Mouse (Mus musculus) Patski (cell line): Measurements from ENCODE around the gene Numbl. TPM values are rescaled to one million over a fixed set of nuclear protein-coding genes. Genes with fewer than 3 reads are reported as not detected.

ENCODE experiments used
- ATAC-seq: fragments of 100-300 bp; one replicate; pipeline ENCODE4 v1.8.0; 2021
- CTCF ChIA-PET: fragments of 350-600 bp; sonication (Branson Sonifier 250); formaldehyde crosslinking; loops from one replicate; lab custom pipeline; 2022; ENCODE audit warnings: inconsistent platforms; lab: Charles Lee
- POLR2A ChIA-PET: fragments of 350-600 bp; sonication (Branson Sonifier 250); formaldehyde crosslinking; loops from one replicate; lab custom pipeline; 2022; ENCODE audit warnings: antibody characterized with exemption, inconsistent platforms; lab: Charles Lee
- DNase-seq: peaks from one replicate; pipeline ENCODE4 v3.0.0-alpha.2; 2011; ENCODE audit warnings: low read depth, low spot score
- H3K27me3 ChIP-seq: fragments of 371-371 bp; one replicate; pipeline ENCODE4 v1.5.1; 2021
- CTCF ChIP-seq: fragments of 100-300 bp; IDR thresholded peaks from one replicate; pipeline ENCODE4 v1.5.1; 2021
- in situ Hi-C: fragments of 300-500 bp; cut with MboI; formaldehyde crosslinking; loops from 3 replicates; pipeline ENCODE4 v1.11.1; 2018; ENCODE audit warnings: low pct_unique_long_range_greater_than_20kb, mixed read lengths
- polyA plus RNA-seq: library from polyadenylated mRNA; unstranded; gene quantifications from one replicate; pipeline ENCODE4 v1.2.3, GENCODE M21; 2021

The Numbl gene
- polyA plus RNA-seq, 1 experiment from 2014 or later, result 9.6 TPM

DNA sequence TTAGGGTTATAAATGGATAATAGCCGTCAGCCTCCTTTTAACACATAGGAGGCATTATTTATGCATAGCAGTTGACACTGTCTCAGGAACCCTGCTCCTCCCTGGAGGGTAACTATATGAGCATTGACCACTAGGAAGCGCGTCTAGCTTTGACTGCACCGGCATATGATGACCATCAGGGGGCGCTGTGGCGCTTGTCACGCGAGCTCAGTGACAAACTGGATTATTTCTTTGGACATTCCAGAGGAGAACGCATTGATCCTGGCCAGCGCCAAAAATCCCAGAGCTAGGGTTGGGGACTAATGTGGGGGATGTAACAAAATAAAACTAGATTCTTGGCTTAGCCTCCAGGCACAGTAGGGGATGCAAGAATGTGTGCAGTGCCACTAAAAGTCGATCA is 43.9 kb downstream of the Numbl start:
- DNase-seq, result no peak
- in situ Hi-C loops, result no loop called here
- CTCF ChIA-PET, result interaction anchor here (1.0 to 1.9 kb wide), 7 partner anchors 9 to 29 kb away, joined by 3 to 17 read pairs (median 5); no protein-coding TSS in a partner anchor

DNA sequence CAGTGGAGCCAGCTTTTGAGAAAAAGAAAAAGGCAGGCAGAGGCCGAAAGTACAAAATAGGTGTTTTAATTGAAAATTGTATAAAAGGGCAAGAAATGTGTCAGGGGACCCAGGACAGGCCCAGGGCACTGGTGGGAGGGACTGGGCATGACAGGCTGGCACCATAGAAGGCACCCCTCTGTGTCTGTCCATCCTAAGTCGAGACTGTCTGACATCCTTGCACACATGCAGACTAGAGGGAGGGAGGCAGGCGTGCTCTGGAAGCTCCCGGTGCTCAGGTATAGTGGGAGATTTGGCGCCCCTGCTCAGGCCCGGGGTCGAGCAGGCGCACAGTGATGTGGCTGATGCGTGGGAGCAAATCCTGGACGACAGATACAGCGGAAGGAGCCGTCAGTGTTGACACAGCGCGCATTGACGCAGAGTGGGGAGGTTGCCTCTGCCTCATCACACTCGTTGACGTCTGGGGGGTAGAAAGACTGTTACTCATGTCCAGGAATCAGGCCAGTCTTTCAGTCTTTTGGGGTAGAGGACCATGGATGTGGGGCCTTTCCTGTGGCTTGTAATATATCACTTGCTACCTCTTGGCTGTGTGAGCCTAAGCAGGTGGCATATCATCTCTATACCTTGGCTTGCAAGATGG is 47.0 kb downstream of the Numbl start:
- ChIA-PET POLR2A (no interaction called here), CTCF (interaction anchor here (1.3 to 1.8 kb wide), 2 partner anchors 11 to 27 kb away, joined by 4 to 10 read pairs; no protein-coding TSS in a partner anchor)
- in situ Hi-C loops, result no loop called here
- no peak for ATAC-seq
- no peaks in the 10 kb centered on the region for H3K27me3 ChIP-seq
- no peak for TF ChIP-seq CTCF
- DNase-seq, result no peak

More for the DNA sequence above, 43.9 kb downstream of the Numbl start:
- POLR2A ChIA-PET, result no interaction called here
- no peaks in the 10 kb centered on the region for H3K27me3 ChIP-seq
- peak; percentile 52 for ATAC-seq
- TF ChIP-seq CTCF, result peak; percentile 98

DNA sequence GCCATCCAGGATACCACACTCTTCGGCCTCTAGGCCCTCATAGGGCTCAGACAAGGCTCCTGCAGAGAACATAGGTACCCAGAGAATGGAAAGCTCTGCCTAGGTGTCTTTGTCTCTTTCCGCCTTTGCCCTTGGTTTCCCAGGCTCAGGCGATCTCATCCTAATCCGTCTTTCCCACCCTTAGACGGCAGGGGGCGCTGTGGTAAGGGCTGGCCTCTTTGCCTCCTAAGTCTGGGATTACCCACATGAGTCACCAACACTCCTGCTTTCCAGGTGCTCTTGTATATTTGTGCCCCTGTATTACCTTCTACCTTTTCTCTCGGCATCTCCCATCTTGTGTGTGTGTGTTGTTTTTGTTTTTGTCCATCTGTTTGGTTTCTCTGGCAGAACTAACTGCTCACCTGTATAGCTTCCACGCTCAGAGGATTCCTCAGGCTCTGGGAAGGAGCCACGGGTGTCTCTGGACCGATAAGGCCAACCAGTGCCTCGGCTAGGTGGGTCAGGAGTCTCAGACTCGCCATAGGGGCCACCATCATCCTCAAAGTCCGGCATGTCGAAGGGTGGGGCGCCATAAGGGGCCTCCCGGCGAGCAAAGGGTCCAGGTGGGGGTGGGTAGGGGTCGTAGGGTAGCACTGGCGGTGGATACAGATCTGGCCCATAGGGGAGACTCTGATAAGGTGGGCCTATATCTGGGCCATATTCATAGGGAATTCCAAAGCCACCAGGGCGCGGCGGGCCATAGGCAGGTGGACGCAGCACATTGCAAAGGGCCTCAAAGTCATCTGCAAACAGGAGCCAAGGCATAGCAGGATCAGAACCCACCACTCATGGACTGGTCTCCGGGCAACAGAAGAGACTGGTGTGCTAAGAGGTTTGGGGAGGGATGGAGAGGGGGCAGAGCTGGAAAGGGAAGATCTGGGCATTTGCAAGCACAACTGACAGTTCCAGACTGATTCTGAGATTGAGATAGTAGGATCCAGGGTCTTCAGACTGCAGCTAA is 48.2 kb downstream of the Numbl start:
- ATAC-seq (no peak), DNase-seq (no peak)
- in situ Hi-C loops, result no loop called here
- CTCF ChIA-PET, result interaction anchor here (0.6 to 2.0 kb wide), 6 partner anchors 12 to 92 kb away, joined by 3 to 10 read pairs (median 4); no protein-coding TSS in a partner anchor
- TF ChIP-seq CTCF, result peak; percentile 75
- POLR2A ChIA-PET, result no interaction called here
- no peaks in the 10 kb centered on the region for H3K27me3 ChIP-seq

DNA sequence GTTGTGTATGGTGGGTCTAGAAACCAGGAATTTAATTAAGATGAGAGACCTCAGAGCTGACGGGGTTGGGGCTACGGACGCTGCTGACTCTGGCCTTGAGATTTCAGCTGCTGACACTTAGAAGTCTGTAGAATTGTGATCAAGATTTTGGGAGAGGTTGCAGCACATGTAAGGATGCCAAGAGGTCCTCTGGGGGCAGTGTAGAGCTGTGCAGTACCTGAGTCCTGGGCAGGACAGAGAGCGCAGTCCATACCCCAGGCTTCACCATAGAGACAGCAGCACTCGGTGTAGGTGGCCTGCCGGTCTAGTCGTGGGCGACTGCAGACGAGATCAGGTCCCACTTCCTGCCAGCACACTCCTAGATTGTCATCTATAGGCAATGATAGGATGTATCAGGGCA is 49.3 kb downstream of the Numbl start:
- POLR2A ChIA-PET, result interaction anchor here (0.6 kb wide), 1 partner anchor 312 kb away, joined by 3 read pairs; no protein-coding TSS in a partner anchor
- peak; percentile 39 for TF ChIP-seq CTCF
- no peak for DNase-seq
- in situ Hi-C loops, result no loop called here
- H3K27me3 ChIP-seq, result no peaks in the 10 kb centered on the region
- no peak for ATAC-seq
- CTCF ChIA-PET, result interaction anchor here (0.9 to 2.0 kb wide), 3 partner anchors 20 to 31 kb away, joined by 3 to 7 read pairs (median 4); no protein-coding TSS in a partner anchor

DNA sequence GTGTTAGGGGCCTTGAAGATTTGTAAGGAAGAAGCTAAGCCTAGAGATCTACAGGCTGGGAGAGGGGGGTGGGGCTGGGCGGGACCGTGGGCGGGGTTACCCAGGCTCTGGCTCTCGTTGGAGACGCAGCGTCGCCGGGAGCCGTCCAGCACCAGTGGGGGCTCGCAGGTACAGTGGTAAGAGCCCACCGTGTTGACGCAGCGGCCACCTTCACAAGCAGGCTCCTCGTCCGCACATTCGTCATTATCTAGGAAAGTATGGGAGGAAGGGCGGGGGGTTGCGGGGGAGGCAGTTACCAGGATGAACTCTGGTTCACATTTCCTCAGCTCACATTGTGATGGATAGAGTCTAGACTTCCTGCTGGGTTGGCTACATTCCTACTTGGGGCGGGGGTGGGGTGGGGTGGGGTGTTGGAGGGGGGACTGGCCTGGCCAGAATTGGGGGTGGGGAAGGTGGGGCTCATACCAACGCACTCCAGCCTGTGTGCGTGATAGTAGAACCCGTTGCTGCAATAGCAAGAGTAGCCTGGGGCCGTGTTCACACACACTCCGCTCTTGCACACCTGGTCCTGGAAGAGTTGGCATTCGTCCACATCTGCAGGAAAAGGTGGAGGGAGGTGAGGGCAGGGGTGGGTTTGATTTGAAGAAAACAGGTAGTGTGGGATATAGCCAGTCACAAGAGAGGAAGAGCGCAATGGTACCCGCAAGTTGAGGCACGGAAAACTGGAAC is 50.8 kb downstream of the Numbl start:
- in situ Hi-C loops, result no loop called here
- POLR2A ChIA-PET, result no interaction called here
- CTCF ChIA-PET, result no interaction called here
- DNase-seq (no peak), ATAC-seq (no peak)
- no peak for TF ChIP-seq CTCF
- H3K27me3 ChIP-seq, result no peaks in the 10 kb centered on the region

DNA sequence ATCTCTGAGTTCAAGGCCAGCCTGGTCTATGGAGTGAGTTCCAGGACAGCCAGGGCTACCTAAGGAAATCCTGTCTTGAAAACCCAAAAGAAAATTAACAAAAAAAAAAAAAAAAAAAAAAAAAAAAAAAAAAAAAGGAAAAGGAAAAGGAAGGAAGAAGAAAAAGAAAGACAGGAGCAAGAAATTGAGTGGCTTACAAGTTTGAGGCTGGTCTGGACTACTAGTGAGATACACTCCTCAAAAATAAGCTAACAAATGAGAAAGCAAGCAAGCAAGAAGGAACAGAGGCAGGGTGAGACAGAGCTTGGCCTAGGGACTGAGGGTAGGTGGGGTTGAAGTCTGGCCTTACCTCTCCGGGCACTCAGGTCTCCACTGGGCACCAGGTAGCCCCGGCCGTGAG is 51.6 kb downstream of the Numbl start:
- in situ Hi-C loops, result no loop called here

DNA sequence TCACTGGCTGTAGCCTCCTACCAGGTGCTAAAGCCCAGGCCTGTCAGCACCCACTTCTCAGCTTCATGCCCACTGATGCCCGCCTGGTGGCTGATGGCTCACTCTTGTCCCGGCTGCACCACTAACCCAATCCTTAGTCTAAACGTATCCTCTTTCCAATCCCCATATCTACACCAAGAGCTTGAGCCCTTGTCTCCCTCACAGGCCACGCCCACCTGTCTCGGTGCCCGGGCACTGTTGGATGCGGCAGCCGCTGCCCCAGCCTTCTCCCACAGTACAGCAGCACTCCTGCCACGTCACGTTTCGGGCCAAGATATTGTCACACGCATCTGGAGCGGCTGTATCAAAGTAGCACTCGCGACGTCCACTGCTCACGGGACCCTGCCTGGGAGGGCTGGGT is 52.1 kb downstream of the Numbl start:
- ChIA-PET POLR2A (no interaction called here), CTCF (no interaction called here)
- ATAC-seq (no peak), DNase-seq (no peak)
- no peaks in the 10 kb centered on the region for H3K27me3 ChIP-seq
- in situ Hi-C loops, result no loop called here
- TF ChIP-seq CTCF, result no peak

More for the DNA sequence above, 51.6 kb downstream of the Numbl start:
- no peaks in the 10 kb centered on the region for H3K27me3 ChIP-seq
- ATAC-seq (no peak), DNase-seq (no peak)
- CTCF ChIA-PET, result no interaction called here
- no peak for TF ChIP-seq CTCF
- POLR2A ChIA-PET, result no interaction called here

DNA sequence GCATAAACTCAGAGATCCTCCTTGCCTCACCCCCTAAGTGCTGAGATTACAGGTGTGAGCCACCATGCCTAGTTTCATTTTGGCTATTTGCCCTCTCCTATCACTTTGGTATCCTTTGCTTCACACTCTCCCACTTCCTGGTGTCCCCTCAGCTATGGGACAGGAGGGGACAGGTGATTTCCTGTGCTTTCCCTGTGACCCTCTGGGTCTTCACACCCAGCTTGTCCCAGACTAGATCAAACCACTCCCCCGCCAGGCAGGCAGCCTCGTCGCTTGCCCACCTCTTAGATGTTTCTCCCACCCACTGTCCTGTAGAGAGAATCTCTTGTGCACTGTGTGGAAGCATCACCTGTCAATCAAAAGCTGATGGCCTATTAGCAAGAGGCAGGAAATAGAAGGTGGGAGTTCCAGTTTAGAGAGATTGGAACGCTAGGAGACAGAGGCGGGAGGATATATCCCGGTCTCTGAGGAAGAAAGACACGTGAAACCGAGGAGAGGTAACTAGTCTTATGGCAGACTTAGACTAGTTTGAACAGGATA is 52.8 kb downstream of the Numbl start:
- no peak for ATAC-seq
- CTCF ChIA-PET, result interaction anchor here (1.5 kb wide), 1 partner anchor 9 kb away, joined by 3 read pairs; no protein-coding TSS in a partner anchor
- POLR2A ChIA-PET, result no interaction called here

DNA sequence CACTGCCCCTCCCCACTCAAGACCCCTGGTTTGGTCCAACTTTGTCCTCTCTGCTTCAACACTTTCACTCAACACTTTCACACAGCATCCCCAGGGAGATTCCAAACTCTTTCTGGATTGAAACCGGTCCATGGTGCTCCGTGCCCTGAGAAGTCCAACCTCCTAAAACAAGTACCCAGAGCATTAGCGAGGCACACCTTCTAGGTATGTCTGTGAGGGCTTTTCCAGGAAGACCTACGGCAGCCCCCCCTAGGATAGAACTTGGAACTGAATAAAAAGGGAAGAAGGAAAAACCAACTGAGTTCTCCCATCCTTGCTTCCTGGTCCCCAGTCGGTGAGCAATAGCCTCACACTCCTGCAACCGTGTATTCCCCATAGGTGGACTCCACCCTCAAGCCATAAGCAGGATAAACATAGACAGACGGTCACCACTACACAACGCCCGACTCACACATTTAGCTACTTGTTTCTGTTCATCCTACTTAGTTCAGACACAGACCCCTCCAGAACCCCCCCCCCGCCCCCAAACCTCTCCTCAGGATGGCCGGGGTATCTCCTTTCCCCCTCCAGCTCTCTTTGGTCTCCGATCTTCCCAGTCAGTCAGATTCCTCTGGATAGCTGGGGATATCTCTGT is 53.5 kb downstream of the Numbl start:
- no peaks in the 10 kb centered on the region for H3K27me3 ChIP-seq
- ATAC-seq (no peak), DNase-seq (no peak)
- in situ Hi-C loops, result no loop called here
- ChIA-PET CTCF (interaction anchor here (1.5 kb wide), 1 partner anchor 9 kb away, joined by 3 read pairs; no protein-coding TSS in a partner anchor), POLR2A (no interaction called here)
- no peak for TF ChIP-seq CTCF

More for the DNA sequence above, 52.8 kb downstream of the Numbl start:
- in situ Hi-C loops, result no loop called here
- H3K27me3 ChIP-seq, result no peaks in the 10 kb centered on the region
- TF ChIP-seq CTCF, result no peak
- no peak for DNase-seq
